In genomic region chr9:33822574-33823394, GRCm38 (mm10) we compare ENCODE assay signal across 14 mouse cellular contexts.
DNase-seq lines count a peak whose midpoint lies in the region; ATAC-seq lines count a peak whose summit lies in the region.
"Had no signal": no experiment of that assay in that cellular context is flagged by ENCODE, and none has a peak within 500 bp of the region (broad histone marks: within the 10 kb centered on the region; RNA-seq: fewer than 3 reads in every experiment).

No protein-coding gene starts in this region.

- ATAC-seq in CD4-positive, CD25-positive, alpha-beta regulatory T cell, adult 4 months: no peak
- ATAC-seq: intestine, embryonic 15.5 days; midbrain, embryonic 15.5 days had no signal

- DNase-seq in heart, adult 11 months: peak; percentile 86
- no peak for DNase-seq in heart, postnatal 4 days
- peak; percentile 84 for DNase-seq in brain, adult 2 months (ENCODE audit: low read depth, low spot score)
- peak; percentile 10 to 18 for DNase-seq in frontal cortex, postnatal 10 days (ENCODE audit: low spot score in 2 of 2)
- peak; percentile 16 to 21 for DNase-seq in left cerebral cortex, postnatal 36 days (ENCODE audit: low spot score in 2 of 2)
- no peak for DNase-seq in kidney, adult 18-20 months
- no peak for DNase-seq in adrenal gland, postnatal 10 days
- DNase-seq: cerebellum, adult 2 months; gastrocnemius, postnatal 10 days; kidney, postnatal 14 days; lung, postnatal 4 days had no signal

- intact Hi-C loops in left cerebral cortex, postnatal 36 days (cut with DNase I): no loop called here

Comparison
In these comparisons a context has a peak if more than half of its experiments do, and no peak if none do; other contexts are left out.
1. DNase-seq: peak in heart, adult 11 months (single experiment), brain, adult 2 months (single experiment), frontal cortex, postnatal 10 days (2 of 2) and left cerebral cortex, postnatal 36 days (2 of 2); none in heart, postnatal 4 days (single experiment), kidney, adult 18-20 months (single experiment) and adrenal gland, postnatal 10 days (single experiment).